Mouse (Mus musculus): ENCODE results near the gene Myo16.

DNA sequence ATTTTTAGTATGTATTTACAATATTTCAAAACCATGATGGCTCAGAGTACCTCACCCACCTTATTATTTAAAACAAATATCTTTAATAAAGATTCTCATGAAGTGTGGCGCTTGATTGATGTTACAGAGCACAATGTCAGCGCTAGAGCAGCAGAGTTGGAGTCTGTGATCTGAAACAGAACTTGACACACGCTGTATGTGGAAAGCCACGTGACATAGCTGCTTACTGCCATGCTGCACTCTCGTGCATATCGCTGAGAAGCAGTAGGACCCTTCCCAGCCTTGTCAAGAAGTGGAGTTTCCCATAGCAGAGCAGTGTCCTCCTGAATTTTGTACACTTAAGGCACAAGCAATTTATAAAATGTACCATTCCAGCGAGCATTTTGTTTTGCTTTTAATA lies 528.2 kb downstream of the Myo16 start:
- TF ChIP-seq CTCF (IDR thresholded peaks at IDR 0.05; ENCODE audit: low read depth, low read length) (no peak), EP300 (IDR thresholded peaks at IDR 0.05; ENCODE audit: insufficient read depth, low read depth, low read length) (no peak), POLR2A (IDR thresholded peaks at IDR 0.05; ENCODE audit: insufficient read depth, low read length) (no peak)

All from ES-Bruce4 (cell line).